Mouse (Mus musculus) G1E (cell line): Measurements from ENCODE around the gene Ctsa.

ENCODE experiments used
- CTCF ChIP-seq: IDR thresholded peaks from 2 replicates; pipeline ENCODE4 v1.5.1; 2012; ENCODE audit warnings: low read depth, low read length, inconsistent platforms, mixed read lengths
- GATA1 ChIP-seq: IDR thresholded peaks from 2 replicates; pipeline ENCODE4 v1.6.1; 2012; ENCODE audit warnings: borderline replicate concordance, low read length, inconsistent platforms, mixed read lengths
- POLR2AphosphoS5 ChIP-seq: IDR thresholded peaks from 2 replicates; pipeline ENCODE4 v1.6.1; 2012; ENCODE audit warnings: low read depth, low read length, inconsistent platforms; ENCODE audit not compliant: insufficient replicate concordance
- TAL1 ChIP-seq: conservative IDR thresholded peaks from 2 replicates; pipeline ENCODE4 v1.6.1; 2012; ENCODE audit warnings: low read depth, low read length, inconsistent platforms, mixed read lengths

DNA sequence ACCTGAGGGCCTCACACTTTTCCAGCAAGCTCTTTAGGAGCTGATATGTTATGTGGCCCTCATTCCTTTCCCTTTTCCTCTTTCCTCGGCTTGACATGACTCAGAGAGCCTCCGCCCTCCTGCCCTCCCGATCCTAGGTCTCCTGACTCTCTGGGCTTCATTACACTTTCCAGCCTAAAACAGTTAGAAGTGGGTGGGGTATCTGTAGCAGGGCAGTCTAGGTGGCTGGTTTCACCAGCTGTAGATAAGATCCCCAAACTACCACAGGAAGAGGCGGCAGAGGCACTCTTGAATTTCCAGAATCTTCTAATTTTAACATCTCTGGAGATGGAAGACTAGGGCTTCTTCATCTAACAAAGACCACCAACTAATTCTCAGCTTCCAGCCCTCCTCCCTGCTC, 31.9 kb downstream of the Ctsa start:
- no peak for TF ChIP-seq POLR2AphosphoS5
- TF ChIP-seq CTCF: no peak
- no peak for TF ChIP-seq GATA1
- no peak for TF ChIP-seq TAL1
